Mouse (Mus musculus): ENCODE measurements around the gene Pde6b. TPM values are rescaled to one million over a fixed set of nuclear protein-coding genes. Genes with fewer than 3 reads are reported as not detected.

Gene Pde6b
- not detected for total RNA-seq (2021)

- no peak for DNase-seq
Measured at GRCm38 (mm10) chr5:108388201-108388600, at the start of gene Pde6b. TSS of gene Pde6b (plus strand) at chr5:108388391.

GRCm38 (mm10) chr5:108343680-108344170, 44.5 kb upstream of the Pde6b start:
- no peak for DNase-seq

GRCm38 (mm10) chr5:108345313-108346071, 42.7 kb upstream of the Pde6b start:
- DNase-seq = peak; percentile 12

GRCm38 (mm10) chr5:108347843-108348242, 40.3 kb upstream of the Pde6b start:
- no peak for DNase-seq

- no peak for DNase-seq
Measured at GRCm38 (mm10) chr5:108349511-108350148, 38.6 kb upstream of the Pde6b start.

GRCm38 (mm10) chr5:108354056-108354455, 34.1 kb upstream of the Pde6b start:
- no peak for DNase-seq

GRCm38 (mm10) chr5:108357862-108358261, 30.3 kb upstream of the Pde6b start:
- no peak for DNase-seq

- DNase-seq = no peak
Measured at GRCm38 (mm10) chr5:108359491-108359890, 28.7 kb upstream of the Pde6b start.

- no peak for DNase-seq
Measured at GRCm38 (mm10) chr5:108360211-108360610, 28.0 kb upstream of the Pde6b start.

- no peak for DNase-seq
Measured at GRCm38 (mm10) chr5:108362330-108362729, 25.9 kb upstream of the Pde6b start.

- DNase-seq = no peak
Measured at GRCm38 (mm10) chr5:108366328-108366983, 21.7 kb upstream of the Pde6b start.

GRCm38 (mm10) chr5:108366984-108367841, 21.0 kb upstream of the Pde6b start:
- DNase-seq = peak; percentile 37

- peak; percentile 14 for DNase-seq
Measured at GRCm38 (mm10) chr5:108367871-108368332, 20.3 kb upstream of the Pde6b start, which contains the start of gene Gm42517. TSS of gene Gm42517 (minus strand) at chr5:108367922.

- DNase-seq = no peak
Measured at GRCm38 (mm10) chr5:108368446-108368845, 19.7 kb upstream of the Pde6b start.

- DNase-seq = peak; percentile 42
Measured at GRCm38 (mm10) chr5:108368851-108369621, 19.2 kb upstream of the Pde6b start.

- no peak for DNase-seq
Measured at GRCm38 (mm10) chr5:108369964-108370363, 18.2 kb upstream of the Pde6b start.

- DNase-seq = no peak
Measured at GRCm38 (mm10) chr5:108374079-108374478, 14.1 kb upstream of the Pde6b start.

GRCm38 (mm10) chr5:108376059-108376458, 12.1 kb upstream of the Pde6b start:
- no peak for DNase-seq

- DNase-seq = no peak
Measured at GRCm38 (mm10) chr5:108378346-108378745, 9.8 kb upstream of the Pde6b start.

- no peak for DNase-seq
Measured at GRCm38 (mm10) chr5:108385632-108386031, 2.6 kb upstream of the Pde6b start.

GRCm38 (mm10) chr5:108386449-108386848, 1.7 kb upstream of the Pde6b start:
- DNase-seq = no peak

Data from heart, postnatal 4 days (tissue).